Mouse (Mus musculus) testis, adult 10 weeks (tissue): ENCODE data around the gene Olfr308. TPM values are rescaled to one million over a fixed set of nuclear protein-coding genes. Genes with fewer than 3 reads are reported as not detected.

Experiments used
- polyA plus RNA-seq: library from polyadenylated mRNA; stranded (reverse); fragments of 350-450 nt; fragmentation: Illumina TruSeq; extraction: RNeasy Lipid Tissue Mini Kit (QIAGEN cat#74804); gene quantifications from one replicate; pipeline ENCODE4 v1.2.3, GENCODE M21; 2014; ENCODE audit warnings: low read depth, low replicate concordance

Gene Olfr308
- 0.10 TPM for polyA plus RNA-seq

GRCm38 (mm10) chr7:86325530-86325929 is at the start of gene Olfr308:
Gene Olfr308 (minus strand): TSS chr7:86325630.

GRCm38 (mm10) chr7:86366828-86367227 is 41.4 kb upstream of the Olfr308 start, which contains the start of gene Olfr305:
Gene Olfr305 (minus strand): TSS chr7:86366928.

GRCm38 (mm10) chr7:86337486-86337885 is 12.1 kb upstream of the Olfr308 start, which contains the start of gene Olfr307:
Gene Olfr307 (minus strand): TSS chr7:86337586.

GRCm38 (mm10) chr7:86313608-86314007 is 11.8 kb downstream of the Olfr308 start, which contains the start of gene Olfr309:
Gene Olfr309 (minus strand): TSS chr7:86313708.

GRCm38 (mm10) chr7:86277072-86277471 is 48.4 kb downstream of the Olfr308 start, which contains the start of gene Olfr310:
Gene Olfr310 (minus strand): TSS chr7:86277172.

Other genes starting within 250 kb of the Olfr308 start
- gene Vmn2r75, start 153.9 kb downstream of the Olfr308 start, polyA plus RNA-seq: not detected
- 0.03 TPM for gene Vmn2r76, start 79.3 kb downstream of the Olfr308 start, polyA plus RNA-seq
- 0.20 TPM for gene Olfr310, start 48.5 kb downstream of the Olfr308 start, polyA plus RNA-seq
- 0.28 TPM for gene Olfr309, start 11.9 kb downstream of the Olfr308 start, polyA plus RNA-seq
- gene Olfr307, start 12.0 kb upstream of the Olfr308 start, polyA plus RNA-seq: 0.31 TPM
- gene Olfr305, start 41.3 kb upstream of the Olfr308 start, polyA plus RNA-seq: 0.10 TPM
- gene Olfr304, start 61.0 kb upstream of the Olfr308 start, polyA plus RNA-seq: not detected
- 3.3 TPM for gene Olfr303, start 72.2 kb upstream of the Olfr308 start, polyA plus RNA-seq
- gene Olfr301, start 78.2 kb upstream of the Olfr308 start, polyA plus RNA-seq: 0.62 TPM
- gene Olfr299, start 134.3 kb upstream of the Olfr308 start, polyA plus RNA-seq: not detected
- gene Olfr298, start 166.9 kb upstream of the Olfr308 start, polyA plus RNA-seq: not detected
- not detected for gene Olfr297, start 194.3 kb upstream of the Olfr308 start, polyA plus RNA-seq